Mouse (Mus musculus) olfactory bulb, adult 2 months (tissue): ENCODE data around the gene Akap1.

Source experiments
- CTCF ChIP-seq: fragments of 200-500 bp; IDR thresholded peaks from 2 replicates; pipeline ENCODE4 v1.5.1; 2012; ENCODE audit warnings: low read depth, mild to moderate bottlenecking, low read length, moderate library complexity; ENCODE audit not compliant: insufficient read depth
- POLR2A ChIP-seq: fragments of 200-500 bp; IDR thresholded peaks from 2 replicates; pipeline ENCODE4 v1.6.1; 2012; ENCODE audit warnings: mild to moderate bottlenecking, low read depth, low read length, moderate library complexity; ENCODE audit not compliant: insufficient read depth

DNA sequence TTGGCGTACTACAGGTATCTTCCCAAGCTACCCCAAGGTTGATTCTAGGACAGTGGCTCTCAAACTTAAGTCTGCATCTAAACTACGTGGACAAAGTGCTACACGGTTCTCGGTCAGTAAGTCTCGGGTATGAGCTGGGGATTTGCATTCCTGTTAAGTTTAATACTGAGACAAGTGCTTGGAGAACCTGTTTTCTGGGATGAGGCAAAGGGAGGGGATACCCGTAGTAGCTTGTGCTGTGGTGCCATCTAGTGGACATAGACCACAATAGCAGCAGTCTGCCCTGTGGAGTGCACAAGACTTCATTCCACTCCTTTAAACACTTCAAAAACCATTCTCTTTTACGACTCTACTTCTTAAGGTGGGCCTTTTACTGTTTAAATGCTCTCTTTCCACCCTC lies 41.4 kb downstream of the Akap1 start:
- TF ChIP-seq CTCF (no peak), POLR2A (no peak)
